Mouse (Mus musculus): ENCODE data around the gene Cdk19.

DNA sequence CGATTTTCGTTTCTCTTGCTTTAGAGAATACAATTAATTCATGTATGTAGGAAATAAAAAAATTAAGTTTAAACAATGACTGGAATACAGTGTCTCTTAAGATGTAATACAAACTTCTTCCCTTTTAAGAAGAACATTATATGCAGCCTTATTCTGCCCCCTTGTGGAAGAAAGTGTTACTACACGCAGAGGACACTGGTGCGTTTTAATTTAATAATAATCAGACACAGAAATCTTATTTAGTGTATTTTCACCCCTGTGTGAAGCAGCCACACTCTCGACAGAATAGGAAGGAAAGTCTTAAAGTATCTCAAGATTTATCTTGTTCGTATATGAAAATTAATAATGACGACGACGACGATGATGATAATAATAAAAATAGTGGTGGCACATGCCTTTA is 185.6 kb downstream of the Cdk19 start:
- TF ChIP-seq CTCF (IDR thresholded peaks at IDR 0.05; ENCODE audit: low read depth, low read length) (peak; percentile 59), POLR2AphosphoS5 (IDR thresholded peaks at IDR 0.05; ENCODE audit: insufficient replicate concordance, low read depth, low read length) (no peak)
